Mouse (Mus musculus): ENCODE data around the gene Arfgap2. TPM values are rescaled to one million over a fixed set of nuclear protein-coding genes. Genes with fewer than 3 reads are reported as not detected.

Gene Arfgap2
- total RNA-seq, 2 experiments from 2014 or later = 152 to 211 TPM

GRCm38 (mm10) chr2:91252001-91252400 lies 12.8 kb upstream of the Arfgap2 start:
- intact Hi-C loops (cut with DNase I) = no loop called here
- no peak for DNase-seq
- no peak for TF ChIP-seq CTCF (IDR thresholded peaks at IDR 0.05)
- Histone ChIP-seq H3K27ac (peak overlapping the region; percentile 97), H3K4me3 (no peak overlapping the region)

- peak overlapping the region; percentile 97 for H3K27ac ChIP-seq
- intact Hi-C loops (cut with DNase I) = no loop called here
- TF ChIP-seq CTCF (IDR thresholded peaks at IDR 0.05) = no peak; the same call in 1 of the 2 replicates
- DNase-seq = peak; percentile 57
- peak overlapping the region; percentile 34; the same call in 1 of the 2 replicates for H3K4me3 ChIP-seq
Observed at GRCm38 (mm10) chr2:91252512-91252911, 12.3 kb upstream of the Arfgap2 start.

- Histone ChIP-seq H3K27ac (peak overlapping the region; percentile 97), H3K4me3 (peak overlapping the region; percentile 89)
- intact Hi-C loops (cut with DNase I) = no loop called here
- no peak for DNase-seq
- no peak for TF ChIP-seq CTCF (IDR thresholded peaks at IDR 0.05)
Observed at GRCm38 (mm10) chr2:91254725-91255380, 9.9 kb upstream of the Arfgap2 start.

- peak within 1 kb of the TSS; percentile 97 for H3K27ac ChIP-seq
- DNase-seq = peak; percentile 83
- intact Hi-C loops (cut with DNase I) = loop anchor here (2.0 kb wide), 1 partner anchor 13 kb away; no protein-coding TSS in a partner anchor
- peak within 1 kb of the TSS; percentile 89 for H3K4me3 ChIP-seq
- no peak for TF ChIP-seq CTCF (IDR thresholded peaks at IDR 0.05)
Observed at GRCm38 (mm10) chr2:91255661-91256150, 9.1 kb upstream of the Arfgap2 start, which contains the start of gene Pacsin3. TSS of gene Pacsin3 (plus strand) at chr2:91255954.

- no peak for TF ChIP-seq CTCF (IDR thresholded peaks at IDR 0.05)
- intact Hi-C loops (cut with DNase I) = loop anchor here (2.0 kb wide), 1 partner anchor 14 kb away; no protein-coding TSS in a partner anchor
- Histone ChIP-seq H3K4me3 (peak overlapping the region; percentile 89), H3K27ac (peak overlapping the region; percentile 97)
- peak; percentile 90 for DNase-seq
Observed at GRCm38 (mm10) chr2:91256256-91257125, 8.3 kb upstream of the Arfgap2 start.

- no peak for TF ChIP-seq CTCF (IDR thresholded peaks at IDR 0.05)
- intact Hi-C loops (cut with DNase I) = loop anchor here (2.0 kb wide), 1 partner anchor 15 kb away; no protein-coding TSS in a partner anchor
- DNase-seq = peak; percentile 70
- H3K27ac ChIP-seq = peak overlapping the region; percentile 97
- H3K4me3 ChIP-seq = peak overlapping the region; percentile 89
Observed at GRCm38 (mm10) chr2:91257126-91257980, 7.4 kb upstream of the Arfgap2 start.

- no peak for TF ChIP-seq CTCF (IDR thresholded peaks at IDR 0.05)
- peak; percentile 68 for DNase-seq
- peak overlapping the region; percentile 97 for H3K27ac ChIP-seq
- intact Hi-C loops (cut with DNase I) = no loop called here
- H3K4me3 ChIP-seq = peak overlapping the region; percentile 89
Observed at GRCm38 (mm10) chr2:91258054-91258453, 6.7 kb upstream of the Arfgap2 start.

GRCm38 (mm10) chr2:91258830-91259229 lies 5.9 kb upstream of the Arfgap2 start:
- intact Hi-C loops (cut with DNase I) = no loop called here
- DNase-seq = peak; percentile 21
- no peak for TF ChIP-seq CTCF (IDR thresholded peaks at IDR 0.05)
- Histone ChIP-seq H3K27ac (peak overlapping the region; percentile 97), H3K4me3 (peak overlapping the region; percentile 89)

GRCm38 (mm10) chr2:91259493-91259892 lies 5.3 kb upstream of the Arfgap2 start:
- TF ChIP-seq CTCF (IDR thresholded peaks at IDR 0.05) = no peak
- intact Hi-C loops (cut with DNase I) = no loop called here
- peak overlapping the region; percentile 89 for H3K4me3 ChIP-seq
- peak; percentile 83 for DNase-seq
- peak overlapping the region; percentile 97 for H3K27ac ChIP-seq

- intact Hi-C loops (cut with DNase I) = no loop called here
- TF ChIP-seq CTCF (IDR thresholded peaks at IDR 0.05) = no peak
- Histone ChIP-seq H3K4me3 (peak overlapping the region; percentile 90), H3K27ac (peak overlapping the region; percentile 98)
- peak; percentile 38 for DNase-seq
Observed at GRCm38 (mm10) chr2:91263692-91264660, 798 bp upstream of the Arfgap2 start.

- no peak for TF ChIP-seq CTCF (IDR thresholded peaks at IDR 0.05)
- intact Hi-C loops (cut with DNase I) = no loop called here
- H3K4me3 ChIP-seq = peak overlapping the region; percentile 23; the same call in 1 of the 2 replicates
- H3K27ac ChIP-seq = peak overlapping the region; percentile 90
- no peak for DNase-seq
Observed at GRCm38 (mm10) chr2:91268042-91268441, 3.3 kb downstream of the Arfgap2 start.
